Mouse (Mus musculus) olfactory bulb, adult 2 months (tissue): ENCODE data around the gene B9d2.

ENCODE experiments used
- CTCF ChIP-seq: fragments of 200-500 bp; IDR thresholded peaks from 2 replicates; pipeline ENCODE4 v1.5.1; 2012; ENCODE audit warnings: low read depth, mild to moderate bottlenecking, low read length, moderate library complexity; ENCODE audit not compliant: insufficient read depth
- POLR2A ChIP-seq: fragments of 200-500 bp; IDR thresholded peaks from 2 replicates; pipeline ENCODE4 v1.6.1; 2012; ENCODE audit warnings: mild to moderate bottlenecking, low read depth, low read length, moderate library complexity; ENCODE audit not compliant: insufficient read depth

DNA sequence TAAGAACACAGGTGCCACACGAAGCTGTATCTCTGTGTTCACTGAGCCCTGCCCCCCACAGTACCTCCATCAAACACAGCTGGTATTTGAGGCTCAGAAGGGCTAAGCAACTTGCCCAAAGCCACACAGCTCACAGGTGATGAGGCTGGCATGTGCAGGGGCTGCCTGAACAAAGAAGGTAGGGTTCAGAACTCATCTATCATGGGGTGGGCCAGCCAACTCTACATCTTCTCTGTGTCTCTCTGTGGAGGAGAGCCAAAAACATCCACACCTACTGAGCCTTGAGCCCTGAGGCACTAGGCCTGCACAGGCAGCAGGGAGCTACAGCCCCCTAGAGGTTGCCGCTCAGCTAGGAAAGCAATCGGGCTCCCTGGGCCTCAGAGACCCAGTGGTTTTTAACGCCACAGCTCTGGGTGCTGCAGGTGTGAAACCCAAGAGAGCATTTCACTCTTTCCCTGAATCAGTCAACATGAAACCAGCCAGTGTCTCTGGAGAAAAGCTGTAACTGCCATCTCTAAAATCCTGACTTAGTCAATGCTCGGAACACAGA, 32.9 kb upstream of the B9d2 start:
- no peak for TF ChIP-seq CTCF
- no peak for TF ChIP-seq POLR2A
